Mouse (Mus musculus) intestine, embryonic 16.5 days (tissue): ENCODE data around the gene Rsph9. TPM values are rescaled to one million over a fixed set of nuclear protein-coding genes. Genes with fewer than 3 reads are reported as not detected.
A peak's percentile ranks its signal among the peaks of the same experiment; 100 is the strongest.

Source experiments
- ATAC-seq: fragments of 200-750 bp; cut with Nextera tagmentation; 2 replicates; pipeline ENCODE4 v1.8.0; 2017; ENCODE audit warnings: moderate TSS enrichment, moderate library complexity
- H3K27ac ChIP-seq: fragments of 300-500 bp; sonication (generic); 2 replicates; pipeline ENCODE4 v1.5.1; 2014; ENCODE audit warnings: mild to moderate bottlenecking, low read length
- H3K27me3 ChIP-seq: fragments of 300-500 bp; sonication (generic); replicated peaks from 2 replicates; pipeline ENCODE4 v1.6.1; 2014; ENCODE audit warnings: low read length, control low read depth, mixed read lengths; ENCODE audit not compliant: control insufficient read depth, insufficient read depth
- H3K36me3 ChIP-seq: fragments of 300-500 bp; sonication (generic); 2 replicates; pipeline ENCODE4 v1.6.1; 2014; ENCODE audit warnings: low read length, control low read depth; ENCODE audit not compliant: control insufficient read depth, insufficient read depth
- H3K4me1 ChIP-seq: fragments of 300-500 bp; sonication (generic); 2 replicates; pipeline ENCODE4 v1.6.1; 2014; ENCODE audit warnings: low read length, control low read depth, mixed read lengths; ENCODE audit not compliant: control insufficient read depth, insufficient read depth
- H3K4me2 ChIP-seq: fragments of 300-500 bp; sonication (generic); 2 replicates; pipeline ENCODE4 v1.6.1; 2014; ENCODE audit warnings: low read depth, low read length, control low read depth
- H3K4me3 ChIP-seq: fragments of 300-500 bp; sonication (generic); 2 replicates; pipeline ENCODE4 v1.5.1; 2014; ENCODE audit warnings: mild to moderate bottlenecking, low read length
- H3K9ac ChIP-seq: fragments of 300-500 bp; sonication (generic); 2 replicates; pipeline ENCODE4 v1.6.1; 2014; ENCODE audit warnings: low read depth, low read length
- H3K9me3 ChIP-seq: fragments of 300-500 bp; sonication (generic); 2 replicates; pipeline ENCODE4 v1.6.1; 2016; ENCODE audit warnings: low read length, control low read depth; ENCODE audit not compliant: control insufficient read depth
- WGBS: fragments of 180-500 bp; shearing (Covaris S2); extraction: QIAGEN DNeasy Blood & Tissue Kit; methylation state at CpG from one replicate; pipeline ENCODE4 v1.1.7; 2014; 5-methylcytosine and 5-hydroxymethylcytosine counted together
- polyA plus RNA-seq: library from polyadenylated mRNA; unstranded; fragments of >200 nt; fragmentation: Nextera tagmentation; extraction: Ambion mirVana; gene quantifications from 2 replicates; pipeline ENCODE4 v1.2.1, GENCODE M21; 2015

The Rsph9 gene
- polyA plus RNA-seq, 1 experiment from 2014 or later = 8.8 TPM

DNA sequence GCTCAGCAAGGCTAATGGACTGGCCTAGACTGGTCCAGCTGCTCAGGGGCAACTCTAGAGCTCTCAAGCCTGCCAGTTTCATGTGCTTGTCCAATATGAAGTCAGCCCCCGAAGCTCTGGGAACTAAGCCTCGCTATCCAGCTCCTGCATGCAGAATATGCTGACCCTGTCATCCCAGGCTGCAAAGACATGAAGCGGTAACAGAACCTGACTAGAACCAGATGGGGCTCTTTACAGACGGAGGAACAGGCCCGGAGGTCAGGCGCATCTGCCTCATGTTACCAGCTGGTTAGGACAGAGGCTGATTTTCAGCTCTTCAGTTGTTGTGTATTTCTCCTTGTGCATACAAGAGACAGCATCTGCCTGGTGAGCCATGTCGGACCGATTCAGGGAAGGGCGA, 42.1 kb downstream of the Rsph9 start:
- peaks cover 8% of the 10 kb centered on the region; the same call in 1 of the 2 replicates for H3K4me1 ChIP-seq
- no peak overlapping the region for H3K4me3 ChIP-seq
- H3K27ac ChIP-seq = peak overlapping the region; percentile 35; the same call in 1 of the 2 replicates
- ATAC-seq = no peak
- 56% methylated on average over 9 of the region's 9 CpGs for WGBS
- H3K27me3 ChIP-seq = no peaks in the 10 kb centered on the region
- no peak overlapping the region for H3K4me2 ChIP-seq
- no peak overlapping the region for H3K9ac ChIP-seq
- no peaks in the 10 kb centered on the region for H3K9me3 ChIP-seq
- H3K36me3 ChIP-seq = no peaks in the 10 kb centered on the region

GRCm38 (mm10) chr17:46098525-46098924, 45.5 kb downstream of the Rsph9 start:
- H3K9me3 ChIP-seq = no peaks in the 10 kb centered on the region
- H3K27ac ChIP-seq = peak overlapping the region; percentile 57
- ATAC-seq = peak; percentile 83
- no peak overlapping the region for H3K4me2 ChIP-seq
- H3K36me3 ChIP-seq = no peaks in the 10 kb centered on the region
- H3K4me3 ChIP-seq = no peak overlapping the region
- 32% methylated on average over 8 of the region's 8 CpGs for WGBS
- H3K4me1 ChIP-seq = peaks cover 8% of the 10 kb centered on the region; the same call in 1 of the 2 replicates
- 0 out of 2 replicates have a peak overlapping the region, but pooled peaks have one; percentile 33 for H3K9ac ChIP-seq
- H3K27me3 ChIP-seq = no peaks in the 10 kb centered on the region

DNA sequence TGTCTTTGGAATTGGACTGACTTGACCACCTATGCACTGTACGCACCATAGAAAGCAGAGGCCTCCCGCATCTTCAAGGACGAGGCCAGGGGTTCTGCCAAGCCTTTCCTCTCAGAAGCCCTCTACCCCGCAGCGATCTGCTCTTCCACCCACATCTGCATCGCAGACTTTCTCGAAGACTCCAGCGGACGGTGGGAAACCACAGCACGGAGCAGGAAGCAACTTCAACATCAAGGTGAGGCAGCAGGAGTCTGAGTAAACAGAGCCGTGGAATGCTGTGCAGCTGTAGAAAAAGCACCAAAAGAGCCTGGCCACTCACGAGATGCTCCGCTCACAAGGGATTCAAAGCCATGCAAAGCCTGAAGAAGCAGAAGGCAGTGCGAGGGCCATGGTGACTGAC, 52.1 kb downstream of the Rsph9 start:
- Histone ChIP-seq H3K27ac (no peak overlapping the region), H3K9ac (no peak overlapping the region), H3K4me3 (no peak overlapping the region), H3K4me2 (no peak overlapping the region), H3K4me1 (no peaks in the 10 kb centered on the region), H3K27me3 (no peaks in the 10 kb centered on the region), H3K36me3 (no peaks in the 10 kb centered on the region), H3K9me3 (no peaks in the 10 kb centered on the region)
- no peak for ATAC-seq
- WGBS = 67% methylated on average over 14 of the region's 14 CpGs

GRCm38 (mm10) chr17:46091351-46091750, 52.7 kb downstream of the Rsph9 start:
- Histone ChIP-seq H3K27me3 (no peaks in the 10 kb centered on the region), H3K36me3 (no peaks in the 10 kb centered on the region), H3K27ac (no peak overlapping the region), H3K9ac (no peak overlapping the region), H3K4me3 (no peak overlapping the region), H3K4me1 (peaks cover 5% of the 10 kb centered on the region; the same call in 1 of the 2 replicates), H3K4me2 (no peak overlapping the region), H3K9me3 (no peaks in the 10 kb centered on the region)
- WGBS = 76% methylated on average over 1 of the region's 1 CpGs
- ATAC-seq = no peak

DNA sequence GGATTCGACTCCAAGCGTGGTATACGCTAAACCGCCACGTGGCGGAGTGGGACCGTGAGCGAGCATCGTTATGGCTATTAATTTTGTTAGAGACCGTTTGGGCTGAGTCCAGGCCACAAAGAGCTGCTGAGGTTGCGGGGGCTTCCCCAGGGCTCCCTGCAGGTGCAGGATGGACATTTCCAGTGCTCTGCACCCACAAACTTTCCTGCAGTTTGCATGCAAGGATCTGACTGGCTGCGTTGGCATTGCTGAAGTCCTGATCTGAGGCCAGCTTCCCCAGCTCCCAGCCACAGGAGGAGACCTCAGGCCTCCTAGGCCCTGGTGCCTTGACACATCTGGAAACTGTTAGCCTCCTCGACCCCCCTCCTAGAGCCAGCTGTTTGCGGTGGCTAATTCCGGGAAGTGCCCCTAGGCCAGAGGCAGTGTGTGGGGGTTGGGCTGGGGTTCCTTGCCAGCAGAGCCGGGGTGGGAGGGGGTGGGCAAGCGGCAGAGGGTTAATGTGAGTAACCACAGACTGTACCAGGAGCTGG, 57.6 kb downstream of the Rsph9 start:
- H3K27me3 ChIP-seq = no peaks in the 10 kb centered on the region
- H3K9me3 ChIP-seq = no peaks in the 10 kb centered on the region
- no peaks in the 10 kb centered on the region for H3K36me3 ChIP-seq
- H3K27ac ChIP-seq = no peak overlapping the region; the same call in 1 of the 2 replicates
- H3K4me1 ChIP-seq = peaks cover 11% of the 10 kb centered on the region
- H3K4me3 ChIP-seq = no peak overlapping the region
- H3K4me2 ChIP-seq = no peak overlapping the region
- H3K9ac ChIP-seq = peak overlapping the region; percentile 42; the same call in 1 of the 2 replicates
- 44% methylated on average over 17 of the region's 17 CpGs for WGBS
- ATAC-seq = no peak

DNA sequence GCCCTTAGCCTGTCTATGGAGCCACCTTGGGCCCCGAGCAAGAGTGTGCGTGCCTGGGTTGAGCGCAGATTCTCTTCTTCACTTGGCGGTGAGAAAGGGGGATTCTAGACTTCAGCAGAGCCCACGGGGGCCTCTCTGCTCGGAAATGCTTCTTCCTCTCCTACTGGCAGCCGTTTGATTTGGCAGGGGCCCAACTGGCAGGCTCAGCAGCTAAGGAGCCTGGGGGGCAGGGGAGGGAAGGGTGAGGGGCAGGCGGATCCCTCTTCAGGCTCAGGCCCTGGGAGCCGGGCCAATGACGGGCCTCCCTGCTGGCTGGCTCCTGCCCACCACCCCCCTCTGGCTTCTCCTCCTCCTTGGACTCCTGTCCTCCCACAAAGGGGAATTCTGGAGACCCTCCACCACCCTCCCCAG, 59.9 kb downstream of the Rsph9 start:
- peaks cover 11% of the 10 kb centered on the region for H3K4me1 ChIP-seq
- H3K36me3 ChIP-seq = no peaks in the 10 kb centered on the region
- peak overlapping the region; percentile 45 for H3K4me2 ChIP-seq
- peak overlapping the region; percentile 86 for H3K27ac ChIP-seq
- peak overlapping the region; percentile 48 for H3K9ac ChIP-seq
- no peak overlapping the region for H3K4me3 ChIP-seq
- 12% methylated on average over 10 of the region's 10 CpGs for WGBS
- no peaks in the 10 kb centered on the region for H3K27me3 ChIP-seq
- H3K9me3 ChIP-seq = no peaks in the 10 kb centered on the region
- ATAC-seq = peak; percentile 93

DNA sequence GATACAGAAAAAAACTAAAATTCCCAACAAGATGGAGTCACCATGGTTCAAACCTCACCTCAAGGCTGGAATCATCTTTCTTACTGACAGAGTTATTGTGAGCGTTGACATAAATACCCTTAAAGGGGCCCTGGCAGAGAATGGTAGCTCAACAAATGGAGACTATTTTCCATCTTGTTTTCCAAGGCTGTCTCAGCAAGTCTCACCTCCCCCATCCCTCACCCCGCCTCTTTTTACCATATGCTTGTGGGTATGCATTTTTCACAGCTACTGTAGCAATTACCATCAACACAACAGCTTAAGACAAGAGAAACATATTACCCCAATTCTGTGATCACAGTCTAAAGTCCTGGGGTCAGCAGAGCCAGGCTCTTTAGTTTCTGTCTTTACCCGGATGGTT, 60.6 kb downstream of the Rsph9 start:
- H3K9me3 ChIP-seq = no peaks in the 10 kb centered on the region
- no peak overlapping the region; the same call in 1 of the 2 replicates for H3K4me2 ChIP-seq
- no peak overlapping the region for H3K4me3 ChIP-seq
- WGBS = 75% methylated on average over 3 of the region's 3 CpGs
- H3K36me3 ChIP-seq = no peaks in the 10 kb centered on the region
- H3K4me1 ChIP-seq = peaks cover 11% of the 10 kb centered on the region
- no peaks in the 10 kb centered on the region for H3K27me3 ChIP-seq
- H3K9ac ChIP-seq = no peak overlapping the region
- no peak for ATAC-seq
- no peak overlapping the region for H3K27ac ChIP-seq

GRCm38 (mm10) chr17:46081657-46082056, 62.4 kb downstream of the Rsph9 start:
- H3K36me3 ChIP-seq = no peaks in the 10 kb centered on the region
- H3K9ac ChIP-seq = 0 out of 2 replicates have a peak overlapping the region, but pooled peaks have one; percentile 7
- no peak for ATAC-seq
- H3K4me1 ChIP-seq = peaks cover 9% of the 10 kb centered on the region
- WGBS = 57% methylated on average over 7 of the region's 7 CpGs
- H3K27me3 ChIP-seq = no peaks in the 10 kb centered on the region
- H3K4me3 ChIP-seq = no peak overlapping the region
- H3K27ac ChIP-seq = 0 out of 2 replicates have a peak overlapping the region, but pooled peaks have one; percentile 19
- no peaks in the 10 kb centered on the region for H3K9me3 ChIP-seq
- H3K4me2 ChIP-seq = no peak overlapping the region

GRCm38 (mm10) chr17:46081042-46081441, 63.0 kb downstream of the Rsph9 start:
- WGBS = 56% methylated on average over 5 of the region's 5 CpGs
- H3K9ac ChIP-seq = no peak overlapping the region
- H3K4me3 ChIP-seq = no peak overlapping the region
- H3K4me2 ChIP-seq = no peak overlapping the region
- H3K27ac ChIP-seq = no peak overlapping the region
- peaks cover 4% of the 10 kb centered on the region; the same call in 1 of the 2 replicates for H3K4me1 ChIP-seq
- no peaks in the 10 kb centered on the region for H3K9me3 ChIP-seq
- no peak for ATAC-seq
- H3K27me3 ChIP-seq = no peaks in the 10 kb centered on the region
- no peaks in the 10 kb centered on the region for H3K36me3 ChIP-seq

- Histone ChIP-seq H3K4me3 (no peak overlapping the region), H3K9me3 (no peaks in the 10 kb centered on the region), H3K9ac (no peak overlapping the region), H3K4me1 (peaks cover 4% of the 10 kb centered on the region; the same call in 1 of the 2 replicates), H3K27me3 (no peaks in the 10 kb centered on the region), H3K4me2 (no peak overlapping the region), H3K36me3 (no peaks in the 10 kb centered on the region), H3K27ac (no peak overlapping the region)
- 69% methylated on average over 7 of the region's 7 CpGs for whole genome bisulfite sequencing
- no peak for ATAC-seq
Observed at GRCm38 (mm10) chr17:46080388-46080787, 63.6 kb downstream of the Rsph9 start.
